Mouse (Mus musculus) ovary, postnatal 14 days (tissue): ENCODE data around the gene Khsrp.

Experiments
- DNase-seq: peaks from one replicate; pipeline ENCODE4 v3.0.0; 2022; ENCODE audit warnings: low spot score

Gene Khsrp

GRCm38 (mm10) chr17:56986105-56986805, 45.1 kb downstream of the Khsrp start:
- no peak for DNase-seq

GRCm38 (mm10) chr17:56985656-56986055, 45.7 kb downstream of the Khsrp start:
- DNase-seq = no peak

GRCm38 (mm10) chr17:56984886-56985285, 46.4 kb downstream of the Khsrp start:
- no peak for DNase-seq

GRCm38 (mm10) chr17:56982013-56982412, 49.3 kb downstream of the Khsrp start, which contains the start of gene Acer1:
TSS of gene Acer1 (minus strand) at chr17:56982126.
- no peak for DNase-seq

- DNase-seq = no peak
Measured at GRCm38 (mm10) chr17:56981049-56981448, 50.3 kb downstream of the Khsrp start.

- no peak for DNase-seq
Measured at GRCm38 (mm10) chr17:56979524-56979923, 51.8 kb downstream of the Khsrp start.

- no peak for DNase-seq
Measured at GRCm38 (mm10) chr17:56976531-56977390, 54.6 kb downstream of the Khsrp start.

- no peak for DNase-seq
Measured at GRCm38 (mm10) chr17:56975391-56975790, 55.9 kb downstream of the Khsrp start.

- no peak for DNase-seq
Measured at GRCm38 (mm10) chr17:56974708-56975240, 56.5 kb downstream of the Khsrp start.

GRCm38 (mm10) chr17:56973956-56974707, 57.2 kb downstream of the Khsrp start:
- DNase-seq = no peak
